Mouse (Mus musculus): Measurements from ENCODE around the gene Zfp622.
A peak's percentile ranks its signal among the peaks of the same experiment; 100 is the strongest.

Gene Zfp622

DNA sequence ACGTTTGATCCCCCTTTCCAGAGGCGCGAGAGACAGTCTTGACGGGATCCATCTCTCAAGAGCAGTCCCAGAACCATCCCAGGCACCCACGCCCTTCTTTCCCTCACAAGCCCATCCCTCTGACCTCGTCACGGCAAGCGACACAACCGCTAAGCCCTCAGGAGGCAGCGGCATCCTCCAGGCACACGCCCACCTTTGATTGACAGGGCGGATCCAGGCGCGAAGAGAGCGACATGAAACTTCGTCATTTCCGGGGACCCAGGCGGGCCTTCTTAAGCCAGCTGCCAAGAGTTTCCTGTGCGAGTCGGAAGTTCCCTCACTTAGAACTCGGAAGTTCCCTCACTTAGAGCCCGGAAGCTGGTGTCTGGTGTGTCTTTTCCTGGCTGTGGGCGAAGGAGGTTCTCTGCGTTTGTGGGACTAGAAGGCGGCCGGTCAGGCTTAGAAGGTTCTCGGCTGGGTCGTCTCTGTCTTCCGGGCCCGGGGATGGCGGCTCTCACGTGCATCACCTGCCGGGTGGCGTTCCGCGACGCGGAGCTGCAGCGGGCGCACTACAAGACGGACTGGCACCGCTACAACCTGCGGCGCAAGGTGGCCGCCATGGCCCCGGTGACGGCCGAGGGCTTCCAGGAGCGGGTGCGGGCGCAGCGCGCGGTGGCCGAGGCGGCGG, at the start of gene Zfp622:
Zfp622 (plus strand) TSS at position 300 of the 667 bp plus-strand sequence.
- peak; percentile 92 to 94 for DNase-seq

DNA sequence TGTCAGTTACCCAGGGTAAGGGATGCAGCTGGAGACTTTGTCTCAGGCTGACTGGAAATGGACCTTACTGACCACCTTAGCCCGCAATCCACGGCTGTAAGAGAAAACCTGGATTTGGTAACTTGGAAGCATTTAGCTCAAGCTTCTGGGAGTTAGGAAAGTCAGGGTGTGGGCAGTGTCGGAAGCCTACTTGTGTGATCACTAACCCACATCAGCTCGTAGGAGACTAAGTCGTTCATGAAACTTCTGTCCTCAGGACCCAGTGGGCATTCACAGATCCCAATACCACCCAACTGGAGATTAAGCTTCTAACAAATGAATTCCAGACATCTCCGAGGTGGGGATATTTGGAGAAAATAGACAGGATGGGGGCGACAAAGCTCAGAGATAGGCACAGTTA, 49.8 kb upstream of the Zfp622 start:
- DNase-seq, result no peak

DNA sequence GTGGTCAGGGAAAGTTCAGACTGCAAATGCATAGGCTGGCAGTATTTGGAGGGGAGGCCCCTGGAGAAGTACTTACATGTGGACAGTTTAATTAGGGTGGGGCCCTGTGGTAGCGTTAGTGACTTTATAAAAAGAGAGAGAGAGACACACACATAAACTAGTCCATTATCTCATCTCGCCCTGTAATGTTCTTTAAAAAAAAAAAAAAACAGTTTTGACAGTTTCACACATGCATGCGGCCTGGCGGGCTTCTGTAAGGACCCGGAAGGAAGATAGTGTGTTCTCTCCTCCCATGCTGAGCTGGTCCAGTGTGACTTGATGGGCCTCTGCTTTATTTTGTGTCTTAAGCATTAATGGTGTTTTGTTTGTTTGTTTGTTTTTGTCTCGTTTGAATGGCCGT, 45.7 kb upstream of the Zfp622 start:
- no peak for DNase-seq

DNA sequence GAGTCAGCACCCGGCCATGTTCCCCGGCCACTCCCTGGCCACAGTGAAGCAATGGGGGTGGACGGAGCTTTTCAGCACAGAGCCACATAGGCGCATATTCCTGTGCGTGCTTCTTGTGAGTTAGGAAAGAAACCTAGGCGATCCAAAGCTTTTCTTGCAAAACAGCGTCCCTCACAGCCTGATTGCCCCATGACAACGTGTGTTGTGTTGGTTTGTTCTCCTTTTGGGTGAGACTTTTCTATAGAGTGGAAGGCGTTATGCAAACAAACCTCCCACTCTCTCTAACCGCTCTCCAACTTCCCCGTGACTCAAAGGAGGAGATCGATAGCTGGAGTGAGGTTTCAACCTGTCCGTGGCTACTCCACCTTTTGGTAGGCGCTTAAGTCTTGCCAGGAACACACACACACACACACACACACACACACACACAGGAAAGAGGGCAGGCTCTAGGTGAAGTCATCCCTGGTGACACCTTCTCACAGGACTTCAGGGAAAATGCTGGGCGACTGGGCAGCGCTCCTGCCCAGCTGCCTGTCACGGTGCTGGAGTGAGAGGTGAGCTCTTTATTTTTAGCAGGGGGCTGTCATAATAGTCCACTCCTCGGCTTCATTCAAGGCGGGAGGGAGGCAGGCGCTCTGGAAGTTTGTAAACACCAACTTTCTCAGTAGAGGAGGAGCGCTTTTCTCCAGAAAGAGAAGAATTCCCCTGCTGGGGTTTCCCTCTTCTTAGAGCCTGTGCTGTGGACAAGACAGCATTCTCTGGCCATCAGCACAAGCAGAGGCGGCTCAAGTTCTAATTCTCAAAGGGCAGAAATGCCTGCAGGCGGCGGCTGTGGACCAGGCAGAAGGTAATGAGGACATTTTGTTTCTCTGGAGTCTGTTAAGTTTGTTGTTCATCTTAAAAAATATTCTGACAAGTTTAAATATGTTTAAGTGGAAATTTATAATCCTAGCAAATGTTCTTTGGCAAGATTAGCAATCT, 43.5 kb upstream of the Zfp622 start:
- no peak for DNase-seq

DNA sequence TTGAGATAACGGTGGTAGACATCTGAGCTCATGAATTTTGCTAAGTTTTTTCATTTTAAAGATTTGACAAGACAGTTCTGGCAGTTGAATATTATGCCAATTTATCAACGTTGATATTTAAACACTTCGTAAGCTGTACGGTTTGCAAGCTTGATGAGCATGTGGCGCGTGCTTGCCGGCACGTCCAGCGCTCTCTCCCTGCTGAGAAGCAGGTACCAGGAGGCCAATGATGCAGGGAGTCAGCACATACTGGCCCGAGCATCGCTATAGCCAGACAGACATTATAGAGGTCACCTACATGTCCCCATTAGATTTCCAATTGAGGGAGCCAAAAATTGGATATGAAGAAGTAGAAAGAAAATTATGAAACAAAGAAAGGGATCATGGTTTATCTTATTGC, 42.7 kb upstream of the Zfp622 start:
- no peak for DNase-seq

DNA sequence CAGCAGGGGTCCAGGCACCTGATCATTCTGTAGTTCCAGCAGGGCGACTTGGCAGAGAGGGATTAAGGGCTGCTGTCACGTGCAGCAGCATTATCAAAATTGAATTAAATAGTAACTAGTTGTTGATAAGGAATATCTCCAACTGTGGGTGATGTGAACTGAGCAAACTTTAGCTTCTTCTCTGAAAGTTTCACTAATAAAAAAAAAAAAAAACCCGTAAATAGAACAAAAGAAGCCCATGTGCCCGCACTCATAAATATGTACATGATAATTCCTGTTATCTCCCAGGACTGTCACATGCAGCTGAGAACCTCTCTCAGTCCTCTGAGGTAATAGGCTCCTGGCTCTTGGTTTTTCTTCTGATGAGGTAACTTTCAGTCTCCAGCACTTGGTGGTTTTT, 41.8 kb upstream of the Zfp622 start:
- DNase-seq, result no peak

DNA sequence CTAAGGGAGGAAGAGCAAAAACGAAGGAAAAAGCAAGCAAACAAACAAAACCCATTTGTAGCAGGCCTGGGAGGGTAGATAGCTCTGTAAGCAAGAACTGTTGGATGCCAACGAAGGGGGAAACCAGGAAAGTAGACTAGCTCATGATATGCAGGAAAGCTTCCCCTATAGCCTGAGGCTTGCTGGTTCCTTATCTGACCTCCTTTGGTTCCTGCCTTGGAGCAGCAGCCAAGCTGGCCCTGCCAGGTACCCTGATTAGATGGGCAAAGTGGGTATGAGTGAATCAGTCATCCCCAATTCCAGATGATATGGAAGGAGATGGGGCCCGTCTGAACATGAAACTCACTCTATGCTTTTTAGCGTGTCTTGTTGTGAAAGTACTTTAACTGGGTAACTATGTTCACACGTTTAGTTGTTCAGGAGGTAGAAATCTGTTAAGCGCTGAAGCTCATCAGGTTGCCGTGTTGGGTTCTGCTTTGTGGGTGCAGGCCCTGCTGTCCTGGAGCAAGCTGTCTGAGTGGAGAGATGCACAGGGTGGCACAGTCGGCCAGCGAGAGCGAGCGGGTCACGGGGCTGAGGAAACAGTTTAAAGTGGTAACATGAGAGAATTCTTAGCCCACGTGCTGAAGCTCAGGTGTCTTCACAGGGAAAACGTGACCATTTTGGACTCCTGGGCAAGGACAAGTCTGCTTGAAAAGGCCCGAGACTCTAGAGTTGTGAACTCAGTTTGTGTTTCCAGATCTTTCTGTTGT, 40.6 kb upstream of the Zfp622 start:
- no peak for DNase-seq

DNA sequence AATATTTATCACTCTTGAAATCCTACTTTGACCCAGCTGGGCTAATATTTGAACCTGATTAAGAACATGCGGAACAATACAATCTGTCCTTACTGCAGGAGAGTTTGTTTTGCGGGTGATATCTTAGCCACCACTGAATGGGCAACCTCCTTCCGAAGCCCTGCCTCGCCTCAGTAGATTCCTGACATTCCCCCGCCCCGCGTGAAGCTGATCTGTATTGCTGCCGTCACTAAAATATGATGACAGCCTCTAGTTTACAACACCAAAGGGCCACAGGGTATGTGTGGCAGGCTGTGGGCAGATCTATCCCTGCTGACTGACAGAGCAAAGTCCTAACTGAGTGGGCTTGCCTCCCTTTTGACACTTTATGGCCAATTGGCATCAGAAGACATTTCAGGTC, 38.9 kb upstream of the Zfp622 start:
- no peak for DNase-seq

DNA sequence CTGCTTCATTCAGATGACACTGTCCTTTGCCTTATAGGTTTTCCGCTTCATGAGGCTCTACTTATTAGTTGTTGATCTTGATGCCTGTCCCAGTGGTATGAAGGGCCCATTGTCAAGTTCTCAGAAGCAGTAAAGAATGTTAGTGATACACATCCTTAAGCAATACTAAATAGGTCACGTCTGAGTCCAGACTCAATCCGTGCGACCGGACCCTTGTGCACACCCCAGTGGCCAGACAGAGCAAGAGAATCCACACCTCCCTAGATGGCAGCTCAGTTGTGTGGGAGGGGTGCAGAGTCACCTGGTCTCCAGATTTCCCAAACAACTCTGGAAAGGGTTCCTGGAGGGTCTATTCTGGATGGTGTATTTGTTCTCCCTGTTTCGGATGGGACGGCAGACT, 37.7 kb upstream of the Zfp622 start:
- DNase-seq, result no peak

DNA sequence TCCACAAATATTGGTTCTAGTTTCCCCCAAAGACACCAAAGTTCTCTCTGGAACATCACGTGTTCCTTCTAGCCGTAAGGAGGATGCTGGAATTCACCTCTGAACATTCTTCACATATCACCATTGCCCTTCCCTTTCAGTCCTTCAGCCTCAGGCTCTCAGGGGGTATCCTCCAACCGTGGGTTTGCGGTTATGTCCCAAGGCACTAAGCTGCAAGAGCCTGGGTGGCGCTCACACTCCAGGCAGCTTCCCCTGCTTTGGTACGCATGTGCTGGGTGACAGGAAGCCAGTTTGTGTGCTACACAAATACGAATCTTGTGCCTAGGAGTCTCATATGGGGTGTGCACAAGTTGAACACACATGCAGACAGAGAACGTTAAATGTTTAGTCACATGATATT, 36.8 kb upstream of the Zfp622 start:
- DNase-seq, result no peak

DNA sequence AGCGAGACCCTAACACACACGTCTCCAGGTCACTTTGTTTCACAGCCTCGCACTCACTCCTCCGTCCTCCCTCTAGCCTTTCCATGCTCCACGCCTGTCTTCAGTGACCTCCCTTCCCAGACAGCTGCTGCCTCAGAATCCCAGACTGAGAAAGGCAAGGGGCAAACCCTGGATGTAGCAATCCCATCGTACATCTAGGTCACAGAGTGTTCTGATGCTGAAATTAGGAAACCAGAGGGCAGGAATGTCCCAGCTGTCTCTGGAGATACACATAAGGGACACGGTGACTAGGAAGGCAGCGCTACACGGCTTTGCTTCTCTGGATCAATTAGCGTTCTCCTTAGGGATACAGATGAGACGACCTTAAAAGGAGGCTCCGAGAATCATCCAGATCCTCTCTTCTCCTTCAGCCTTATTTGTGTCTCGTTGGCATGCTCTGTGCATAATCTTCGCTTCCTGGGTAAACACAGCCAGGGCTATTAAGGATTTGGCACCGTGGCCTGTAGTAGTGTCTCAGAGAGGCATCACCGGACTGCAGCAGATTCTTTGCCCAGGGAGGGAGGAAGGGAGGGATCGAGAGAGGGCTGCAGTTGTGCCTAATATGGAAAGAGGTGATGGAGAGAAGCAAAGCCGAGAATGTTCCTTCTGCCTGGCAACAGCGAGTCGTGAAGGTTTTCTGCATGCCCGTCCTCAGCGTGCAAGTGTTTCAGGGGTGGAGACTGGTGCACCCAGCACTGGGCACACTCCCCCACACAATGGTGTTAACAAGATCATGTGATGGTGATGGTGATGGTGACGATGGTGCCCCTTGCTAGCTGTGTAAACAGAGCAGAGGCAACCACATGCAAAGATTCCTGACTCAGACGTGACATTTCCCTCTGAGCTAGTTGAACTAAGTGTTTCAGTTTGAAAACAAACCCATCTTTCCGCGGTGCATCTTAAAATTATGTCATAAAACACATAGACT, 35.6 kb upstream of the Zfp622 start:
- DNase-seq, result no peak

DNA sequence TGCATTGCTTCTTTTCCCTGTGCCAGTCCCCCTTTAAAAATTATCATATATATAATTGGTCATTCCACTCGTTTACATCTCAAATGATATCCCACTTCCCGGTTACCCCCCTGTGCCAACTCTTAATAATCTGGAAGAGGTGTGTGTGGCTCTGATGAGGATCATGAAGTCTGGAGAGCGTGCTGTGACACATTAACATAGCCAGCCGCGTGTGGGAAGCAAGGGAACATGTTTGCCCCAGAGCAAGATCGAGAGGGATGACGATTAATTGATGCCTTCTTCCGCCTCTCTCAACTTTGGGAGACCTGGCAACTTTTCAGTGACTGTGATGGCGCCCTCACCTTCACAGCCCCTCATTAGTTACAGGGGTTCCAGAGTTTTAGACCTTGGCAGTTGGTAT, 34.5 kb upstream of the Zfp622 start:
- DNase-seq, result no peak

DNA sequence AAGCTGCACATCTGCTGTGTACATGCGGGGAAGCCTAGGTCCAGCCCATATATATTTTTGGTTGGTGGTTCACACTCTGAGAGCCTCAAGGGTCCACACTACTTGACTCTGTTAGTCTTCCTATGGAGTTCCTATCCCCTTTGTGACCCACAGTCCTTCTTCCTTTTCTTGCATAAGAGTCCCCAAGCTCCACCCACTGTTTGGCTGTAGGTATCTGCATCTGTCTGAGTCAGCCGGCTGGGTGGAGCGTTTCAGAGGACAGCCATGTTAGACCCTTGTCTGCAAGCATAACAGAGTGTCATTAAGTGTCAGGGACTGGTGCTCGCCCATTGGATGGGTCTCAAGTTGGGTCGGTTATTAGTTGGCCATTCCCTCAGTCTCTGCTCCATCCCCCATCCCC, 33.6 kb upstream of the Zfp622 start:
- DNase-seq, result no peak

DNA sequence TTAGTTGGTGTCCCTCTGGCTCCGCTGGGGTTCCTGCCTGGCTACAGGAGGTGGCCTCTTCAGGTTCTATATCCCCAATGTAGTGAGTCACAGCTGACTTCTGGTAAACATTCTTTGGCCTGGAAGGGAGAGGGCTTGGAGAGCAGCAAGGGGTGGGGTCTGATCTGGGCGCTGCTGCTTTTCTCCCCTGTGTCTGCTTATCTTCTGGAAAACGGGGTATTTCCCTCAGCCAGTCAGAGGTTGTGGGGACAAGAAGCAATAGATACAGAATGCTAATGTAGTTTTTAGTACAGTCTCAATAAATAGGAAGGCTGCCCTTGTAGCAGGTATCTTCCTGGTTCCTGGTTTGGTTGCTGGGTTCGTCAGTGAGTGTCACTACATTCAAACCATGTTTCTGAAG, 33.1 kb upstream of the Zfp622 start:
- no peak for DNase-seq

DNA sequence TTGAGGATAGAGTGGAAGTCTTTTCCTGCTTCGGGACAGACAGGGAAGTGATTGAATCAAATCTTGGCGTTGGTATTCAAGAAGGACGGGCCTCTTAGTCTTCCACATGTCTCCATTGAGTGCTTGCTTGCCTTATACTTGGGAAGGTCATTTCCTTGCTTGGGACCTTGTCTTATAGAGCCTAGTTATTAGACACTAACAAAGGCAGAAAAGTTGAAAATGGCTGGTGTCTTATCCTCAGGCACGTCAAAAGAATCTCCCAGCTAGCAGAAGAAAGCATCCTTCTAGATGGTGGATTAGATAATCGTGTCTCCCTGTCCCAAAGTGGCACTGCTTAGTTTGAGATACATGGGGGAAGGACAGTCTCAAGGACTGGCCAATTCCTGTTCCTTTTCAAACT, 28.2 kb upstream of the Zfp622 start:
- no peak for DNase-seq

DNA sequence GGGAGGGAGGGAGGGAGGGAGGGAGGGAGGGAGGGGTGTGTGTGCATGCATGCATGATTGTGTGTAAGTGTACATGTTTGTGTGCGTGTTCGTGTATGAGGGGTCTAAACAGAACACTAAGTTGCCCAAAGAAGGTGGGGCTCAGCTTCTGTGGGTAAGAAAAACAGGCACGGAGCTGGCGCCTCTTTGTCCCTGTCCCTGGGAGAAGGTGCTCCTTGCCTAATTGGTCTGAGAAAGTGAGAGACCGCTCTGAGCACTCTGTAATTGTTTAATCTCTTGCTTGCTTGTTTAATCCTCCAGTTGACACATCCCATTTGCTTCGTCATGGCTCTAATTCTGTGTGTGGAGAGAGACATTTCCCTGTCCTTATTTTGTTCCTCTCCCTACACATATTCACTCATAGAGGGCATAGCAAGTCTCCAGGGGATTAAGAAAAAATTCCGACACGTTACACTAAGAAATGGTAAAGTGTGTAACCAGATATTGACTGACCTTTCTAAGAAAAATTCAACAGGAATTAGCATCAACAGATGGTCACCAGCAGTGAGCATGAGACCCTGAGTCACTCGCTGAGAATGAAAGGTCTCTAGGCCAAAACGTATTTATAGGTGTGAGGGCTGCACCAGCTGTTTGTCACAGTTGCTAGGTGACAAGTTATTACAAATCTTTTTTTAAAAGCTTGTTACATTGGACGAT, 27.6 kb upstream of the Zfp622 start:
- no peak for DNase-seq

DNA sequence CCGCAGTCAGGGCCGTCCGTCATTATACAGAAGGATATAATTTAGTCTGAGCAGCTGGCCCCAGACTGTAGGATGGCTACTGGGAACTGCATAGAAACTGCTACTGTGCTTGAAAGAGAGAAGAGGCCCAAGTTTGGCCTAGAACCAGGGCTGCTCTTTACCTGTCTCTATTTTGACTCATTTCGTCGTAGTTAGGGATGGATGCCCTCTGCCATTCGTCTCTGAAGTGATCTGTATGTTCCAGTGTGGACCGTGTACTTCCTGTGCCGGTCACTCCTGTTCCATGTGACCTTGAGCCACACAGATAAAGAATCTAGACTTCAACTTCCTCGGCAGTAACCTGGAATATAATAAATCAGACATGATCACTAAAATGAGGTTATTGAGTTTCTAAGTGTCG, 26.5 kb upstream of the Zfp622 start:
- no peak for DNase-seq

DNA sequence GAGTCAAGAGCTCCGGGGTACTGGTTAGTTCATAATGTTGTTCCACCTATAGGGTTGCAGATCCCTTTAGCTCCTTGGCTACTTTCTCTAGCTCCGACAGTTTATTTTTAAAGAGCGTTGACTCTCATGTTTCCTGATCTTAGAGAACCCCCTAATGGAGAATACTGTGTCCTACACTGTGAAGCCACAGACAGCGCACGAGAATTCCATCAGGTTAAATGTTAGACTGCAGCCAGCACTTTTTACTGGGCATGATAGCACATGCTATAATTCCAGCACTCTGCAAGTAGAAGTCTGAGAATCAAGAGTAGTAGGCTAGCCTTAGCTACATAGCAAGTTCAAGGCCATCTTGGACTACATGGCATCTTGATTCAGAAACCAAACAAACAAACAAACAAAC, 24.8 kb upstream of the Zfp622 start:
- peak; percentile 15 to 19 for DNase-seq

DNA sequence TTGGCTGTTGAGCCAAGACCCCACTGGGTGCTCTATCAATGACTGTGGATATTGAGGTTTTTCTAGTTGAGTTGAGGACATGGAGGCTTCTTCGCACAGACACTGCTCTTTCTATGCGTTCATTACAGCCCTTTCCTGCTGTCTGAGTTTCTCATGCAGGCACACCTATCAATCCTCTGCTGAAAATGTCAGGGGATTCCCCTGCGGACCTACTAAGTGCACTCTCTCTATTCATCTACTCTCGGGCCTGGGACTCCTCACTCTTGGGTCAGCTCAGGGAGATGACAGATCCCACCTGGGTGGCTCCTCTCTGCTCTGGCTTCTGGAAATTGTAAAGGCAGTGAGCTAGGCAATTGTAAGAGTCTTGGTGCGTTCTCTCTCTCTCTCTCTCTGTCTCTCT, 23.9 kb upstream of the Zfp622 start:
- DNase-seq, result no peak

DNA sequence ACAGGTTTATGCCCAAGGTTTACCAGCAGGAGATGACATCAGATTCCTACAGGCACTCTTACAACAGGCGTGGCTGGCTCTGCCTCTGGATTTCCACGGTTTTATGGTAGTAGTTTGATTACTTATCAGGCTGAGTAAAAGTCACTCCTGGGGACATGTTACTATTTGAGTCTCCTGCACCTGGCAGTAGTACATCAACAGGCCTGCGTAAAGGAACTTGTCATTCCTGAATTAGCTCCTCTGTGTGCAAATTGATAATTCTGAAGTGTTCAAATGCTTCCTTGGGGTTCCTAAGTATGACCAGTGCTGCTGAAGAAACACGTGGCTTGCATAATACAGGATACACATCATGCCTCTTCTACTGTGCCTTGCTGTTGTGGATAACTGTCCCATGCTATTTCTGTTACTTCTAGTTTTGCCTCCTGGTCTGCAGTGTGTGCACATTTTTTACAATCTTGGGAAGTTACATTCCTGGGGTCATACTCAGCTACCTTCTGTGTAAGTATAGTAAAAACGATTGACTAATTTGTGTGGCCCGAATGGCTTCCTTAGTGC, 17.9 kb upstream of the Zfp622 start:
- DNase-seq, result no peak

DNA sequence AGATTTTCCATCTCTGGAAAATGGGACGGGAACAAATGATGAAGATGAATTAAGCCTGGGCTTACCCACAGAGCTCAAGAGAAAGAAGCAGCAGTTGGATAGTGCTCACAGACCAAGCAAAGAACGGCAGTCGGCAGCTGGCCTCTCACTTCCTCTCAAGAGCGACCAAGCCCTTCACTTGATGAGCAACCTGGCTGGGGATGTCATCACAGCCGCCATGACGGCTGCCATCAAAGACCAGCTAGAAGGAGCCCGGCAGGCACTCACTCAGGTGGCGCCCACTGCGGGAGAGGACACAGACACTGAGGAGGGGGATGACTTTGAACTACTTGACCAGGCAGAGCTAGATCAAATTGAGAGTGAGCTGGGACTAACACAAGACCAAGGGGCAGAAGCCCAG, 12.6 kb upstream of the Zfp622 start:
- DNase-seq, result no peak
